Mouse (Mus musculus): ENCODE measurements around the gene Cd38. TPM values are rescaled to one million over a fixed set of nuclear protein-coding genes. Genes with fewer than 3 reads are reported as not detected.
A peak's percentile ranks its signal among the peaks of the same experiment; 100 is the strongest.
"Not testable (repeated sequence)": the region's sequence is repeated elsewhere in the genome, so short reads cannot be mapped to it uniquely, and the experiment has no call there.

Cd38 gene
- total RNA-seq, 2 experiments from 2014 or later = 2.1 to 2.5 TPM

GRCm38 (mm10) chr5:43853868-43854488 is 14.4 kb upstream of the Cd38 start:
- intact Hi-C loops (cut with DNase I) = no loop called here
- DNase-seq (ENCODE audit: low spot score in 2 of 2) = no peak

DNA sequence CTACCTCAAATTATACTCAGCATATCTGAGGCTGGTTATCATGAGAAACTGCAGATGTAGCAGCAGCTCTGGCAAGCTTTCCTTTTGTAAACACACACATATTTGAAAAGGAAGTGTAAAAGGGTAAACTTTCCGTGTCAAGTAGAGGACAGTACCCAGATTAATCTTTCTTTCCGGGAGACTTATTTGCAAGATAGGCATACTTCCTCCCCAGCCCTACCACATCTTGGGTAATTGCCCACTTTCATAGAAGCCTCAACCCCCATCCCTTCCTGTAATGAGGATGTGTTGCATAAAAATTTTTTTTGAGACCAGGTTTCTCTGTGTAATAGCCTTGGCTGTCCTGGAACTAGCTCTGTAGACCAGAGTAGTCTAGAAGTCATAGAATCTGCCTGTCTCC is 12.6 kb upstream of the Cd38 start:
- intact Hi-C loops (cut with DNase I) = no loop called here
- no peak for DNase-seq (ENCODE audit: low spot score in 2 of 2)

GRCm38 (mm10) chr5:43859663-43860062 is 8.7 kb upstream of the Cd38 start:
- no peak for DNase-seq (ENCODE audit: low spot score in 2 of 2)
- intact Hi-C loops (cut with DNase I) = no loop called here

GRCm38 (mm10) chr5:43860096-43860495 is 8.3 kb upstream of the Cd38 start:
- no peak for DNase-seq (ENCODE audit: low spot score in 2 of 2)
- intact Hi-C loops (cut with DNase I) = no loop called here

- no peak for DNase-seq (ENCODE audit: low spot score in 2 of 2)
Measured at GRCm38 (mm10) chr5:43860670-43861431, 7.5 kb upstream of the Cd38 start.

DNA sequence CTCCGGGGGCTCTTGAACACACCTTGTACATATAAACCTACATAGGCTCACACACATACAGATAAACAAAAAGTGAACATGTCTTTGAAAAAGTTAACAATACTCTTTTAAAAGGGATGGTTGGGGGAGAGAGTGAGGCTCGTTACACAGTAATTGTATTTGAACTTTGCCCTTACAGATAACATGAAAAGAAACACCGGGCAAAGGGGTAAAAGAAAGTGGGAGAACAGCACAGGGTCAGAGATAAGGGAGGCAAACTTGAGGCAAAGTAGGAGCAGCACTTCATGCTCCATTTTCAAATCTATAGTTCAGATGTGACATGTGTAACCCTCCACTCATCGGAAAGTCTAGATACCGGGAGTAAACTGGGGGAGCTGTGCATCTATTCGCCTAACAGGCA is 4.7 kb upstream of the Cd38 start:
- intact Hi-C loops (cut with DNase I) = no loop called here
- no peak for DNase-seq (ENCODE audit: low spot score in 2 of 2)

More at GRCm38 (mm10) chr5:43860670-43861431, 7.5 kb upstream of the Cd38 start:
- intact Hi-C loops (cut with DNase I) = no loop called here

GRCm38 (mm10) chr5:43865316-43865715 is 3.0 kb upstream of the Cd38 start:
- intact Hi-C loops (cut with DNase I) = loop anchor here (5.0 kb wide), 1 partner anchor 133 kb away; no protein-coding TSS in a partner anchor
- DNase-seq (ENCODE audit: low spot score in 2 of 2) = peak in 1 of 2 experiments; percentile 80

- intact Hi-C loops (cut with DNase I) = loop anchor here (5.0 kb wide), 1 partner anchor 137 kb away; no protein-coding TSS in a partner anchor
- peak in 1 of 2 experiments; percentile 42 for DNase-seq (ENCODE audit: low spot score in 2 of 2)
Measured at GRCm38 (mm10) chr5:43868711-43869600, 603 bp downstream of the Cd38 start.

DNA sequence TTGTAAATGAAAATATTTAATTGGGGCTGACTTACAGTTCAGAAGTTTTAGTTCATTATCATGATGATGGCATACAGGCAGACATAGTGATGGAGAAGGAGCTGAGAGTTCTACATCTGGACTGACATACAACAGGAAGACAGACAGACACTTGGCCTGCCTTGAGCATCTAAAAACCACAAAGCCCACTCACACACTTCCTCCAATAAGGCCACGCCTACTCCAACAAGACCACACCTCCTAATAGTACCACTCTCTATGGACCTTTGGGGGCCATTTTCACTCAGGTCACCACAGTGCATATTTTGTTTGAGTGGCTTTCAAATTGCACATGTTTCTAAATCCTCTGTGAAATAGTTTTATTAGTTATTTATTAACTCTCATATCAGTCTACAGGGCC is 3.5 kb downstream of the Cd38 start:
- intact Hi-C loops (cut with DNase I) = no loop called here
- DNase-seq (ENCODE audit: low spot score in 2 of 2) = no peak

GRCm38 (mm10) chr5:43872652-43873051 is 4.3 kb downstream of the Cd38 start:
- intact Hi-C loops (cut with DNase I) = no loop called here
- no peak for DNase-seq (ENCODE audit: low spot score in 2 of 2)

DNA sequence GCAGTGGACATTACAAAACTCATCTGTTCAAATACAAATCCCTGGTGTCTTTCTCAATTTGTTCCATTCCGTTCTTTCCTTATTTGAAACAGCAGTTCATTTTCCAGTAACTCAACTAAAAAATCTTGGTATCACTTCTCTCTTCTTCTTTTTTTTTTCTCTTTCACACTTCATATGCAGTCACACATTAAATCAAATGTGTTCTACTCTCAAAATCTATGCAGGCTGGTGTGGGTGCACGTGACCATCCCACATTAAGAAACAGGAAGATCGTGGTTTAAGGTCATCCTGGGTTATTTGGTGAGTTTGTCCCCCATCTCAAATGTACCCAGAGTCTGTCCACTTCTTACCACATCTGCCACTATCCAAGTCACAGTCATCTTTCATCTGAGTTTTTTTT is 13.7 kb downstream of the Cd38 start:
- intact Hi-C loops (cut with DNase I) = no loop called here
- DNase-seq (ENCODE audit: low spot score in 2 of 2) = peak in 1 of 2 experiments; percentile 39

GRCm38 (mm10) chr5:43885060-43885820 is 16.9 kb downstream of the Cd38 start:
- intact Hi-C loops (cut with DNase I) = no loop called here
- no peak for DNase-seq (ENCODE audit: low spot score in 2 of 2)

DNA sequence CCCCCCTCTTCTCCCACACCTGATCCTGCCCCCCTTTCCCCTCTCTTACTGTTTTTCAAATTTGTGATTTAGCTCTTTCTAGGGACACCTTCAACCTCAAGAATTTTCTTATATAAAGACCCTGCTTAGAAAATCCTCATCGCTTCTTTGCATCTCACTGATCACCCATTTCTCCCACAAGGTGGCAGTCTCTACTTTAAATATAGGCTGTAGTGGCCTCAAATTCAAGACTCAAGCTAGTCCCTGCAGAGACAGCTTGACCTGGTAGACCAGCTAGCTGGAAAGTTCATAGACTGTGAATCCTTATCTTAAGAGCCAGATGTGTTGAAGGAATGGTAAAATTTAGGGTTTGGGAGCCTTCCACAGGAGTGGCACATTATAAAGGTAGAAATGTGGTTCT is 24.0 kb downstream of the Cd38 start:
- intact Hi-C loops (cut with DNase I) = loop anchor here (2.0 to 5.0 kb wide), 2 partner anchors 50 to 376 kb away; no protein-coding TSS in a partner anchor
- DNase-seq (ENCODE audit: low spot score in 2 of 2) = peak; percentile 60 to 74

- intact Hi-C loops (cut with DNase I) = loop anchor here (5.0 kb wide), 1 partner anchor 52 kb away; no protein-coding TSS in a partner anchor
- peak; percentile 42 to 71 for DNase-seq (ENCODE audit: low spot score in 2 of 2)
Measured at GRCm38 (mm10) chr5:43894113-43894512, 25.8 kb downstream of the Cd38 start.

DNA sequence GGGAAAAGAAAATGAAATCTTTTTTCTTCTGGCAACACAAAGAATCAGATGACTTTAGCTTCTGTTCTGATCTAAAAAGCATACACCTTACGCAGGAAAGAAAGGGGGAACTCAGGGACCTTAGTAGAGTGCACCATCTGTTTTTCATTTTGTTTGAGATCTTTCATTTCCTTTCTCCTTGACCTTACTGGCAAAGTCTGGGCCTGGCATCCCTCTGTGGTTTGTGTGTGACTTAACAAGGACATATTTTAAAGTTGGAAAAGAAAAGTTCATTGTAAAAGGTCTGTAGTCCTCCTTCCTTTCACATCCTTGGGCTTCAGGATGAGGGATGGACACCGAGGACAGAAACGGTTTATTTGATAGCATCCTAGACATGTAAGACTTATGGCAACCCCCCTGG is 27.6 kb downstream of the Cd38 start:
- no peak for DNase-seq (ENCODE audit: low spot score in 2 of 2)
- intact Hi-C loops (cut with DNase I) = loop anchor here (5.0 kb wide), 1 partner anchor 151 kb away; no protein-coding TSS in a partner anchor

DNA sequence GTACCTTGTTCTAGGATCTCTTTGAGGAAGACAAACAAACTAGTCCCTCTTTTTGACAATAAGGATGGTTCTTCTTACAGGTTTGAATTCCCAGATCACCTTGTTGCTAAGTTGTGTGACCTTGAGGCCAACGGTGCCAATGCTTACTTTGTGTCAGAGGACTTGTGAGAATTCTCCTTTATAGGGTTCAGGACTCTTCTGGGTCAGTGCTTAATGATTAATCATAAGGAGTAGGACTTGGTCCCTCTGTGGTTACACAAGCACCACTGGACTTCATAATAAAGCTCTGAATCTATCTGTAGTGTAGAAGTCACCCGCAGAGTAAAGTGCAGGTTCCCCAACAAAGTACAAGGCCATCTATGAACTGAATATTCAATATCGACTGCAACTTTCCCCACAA is 36.3 kb downstream of the Cd38 start:
- DNase-seq (ENCODE audit: low spot score in 2 of 2) = no peak
- intact Hi-C loops (cut with DNase I) = no loop called here

DNA sequence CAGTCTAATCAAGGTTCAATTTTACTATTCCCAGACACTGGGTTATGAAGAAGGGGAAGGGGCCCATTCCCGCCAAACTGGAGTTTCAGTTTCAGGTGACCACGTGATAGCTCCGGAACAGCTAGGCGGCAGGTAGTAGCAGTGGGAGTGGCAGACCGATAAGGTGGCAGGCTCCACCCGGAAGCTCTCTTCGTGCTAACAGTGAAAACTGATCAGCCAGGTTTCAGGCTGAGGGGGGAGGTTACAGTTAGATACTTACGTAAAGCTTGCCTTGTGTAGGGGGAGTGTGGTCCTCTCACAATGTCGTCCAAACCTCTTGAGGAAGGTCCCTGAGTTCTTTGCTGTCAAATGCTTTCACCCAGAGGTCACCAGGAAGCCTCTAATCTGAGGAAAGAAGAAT is 40.9 kb downstream of the Cd38 start:
- intact Hi-C loops (cut with DNase I) = no loop called here
- no peak for DNase-seq (ENCODE audit: low spot score in 2 of 2)

GRCm38 (mm10) chr5:43910006-43910405 is 41.7 kb downstream of the Cd38 start:
- DNase-seq (ENCODE audit: low spot score in 2 of 2) = no peak
- intact Hi-C loops (cut with DNase I) = no loop called here

- intact Hi-C loops (cut with DNase I); DNase-seq (ENCODE audit: low spot score in 2 of 2): not testable (repeated sequence)
Measured at GRCm38 (mm10) chr5:43912844-43913243, 44.5 kb downstream of the Cd38 start, which contains the start of gene Gm7879. Gm7879 (plus strand) TSS chr5:43913144.

All from left cerebral cortex, postnatal 25 days (tissue).